Comparison of ENCODE assay signal across 9 mouse cellular contexts in genomic region chr8:88288622-88289242, GRCm38 (mm10). TPM values are rescaled to one million over a fixed set of nuclear protein-coding genes. Genes with fewer than 3 reads are reported as not detected.
DNase-seq lines count a peak whose midpoint lies in the region; ATAC-seq and TF ChIP-seq lines count a peak whose summit lies in the region.
"Had no signal": no experiment of that assay in that cellular context is flagged by ENCODE, and none has a peak within 500 bp of the region (broad histone marks: within the 10 kb centered on the region; RNA-seq: fewer than 3 reads in every experiment).

No protein-coding gene starts in this region.

- H3K79me2 ChIP-seq in heart, adult 2 months (replicated peaks; ENCODE audit: control insufficient read depth, insufficient read depth, low read length): no peaks in the 10 kb centered on the region

- 55% methylated on average over 12 of the region's 12 CpGs for WGBS in heart, adult 2 months
- 70% methylated on average over 12 of the region's 12 CpGs for WGBS in intestine, embryonic 16.5 days
- 79% methylated on average over 12 of the region's 12 CpGs for WGBS in forebrain, postnatal 0 days
- WGBS in hindbrain, embryonic 14.5 days: 62% methylated on average over 12 of the region's 12 CpGs

- DNase-seq in heart, adult 2 months: peak; percentile 61 to 71
- no peak for DNase-seq in heart, adult 8-10 months (ENCODE audit: low spot score)
- peak; percentile 59 for DNase-seq in skeletal muscle tissue, adult 2 months (ENCODE audit: low read depth, low spot score)
- DNase-seq in forebrain, postnatal 0 days: no peak
- no peak for DNase-seq in cerebellum, adult 9-10 months
- DNase-seq in hindbrain, embryonic 14.5 days (ENCODE audit: low spot score): no peak

- no peaks in the 10 kb centered on the region for H3K27me3 ChIP-seq in heart, adult 2 months (ENCODE audit: control insufficient read depth, insufficient read depth, low read length)
- H3K27me3 ChIP-seq in intestine, embryonic 16.5 days (replicated peaks; ENCODE audit: control insufficient read depth, insufficient read depth, low read length): no peaks in the 10 kb centered on the region
- no peaks in the 10 kb centered on the region for H3K27me3 ChIP-seq in forebrain, postnatal 0 days (ENCODE audit: insufficient read depth, low read length)
- H3K27me3 ChIP-seq in hindbrain, embryonic 14.5 days (ENCODE audit: control insufficient read depth, insufficient read depth, low read length): no peaks in the 10 kb centered on the region
- H3K27me3 ChIP-seq: neural tube, embryonic 12.5 days had no signal

- peak; percentile 63 for ATAC-seq in common myeloid progenitor, adult 5-6 weeks (replicated peaks; ENCODE audit: low read depth, poor library complexity, severe bottlenecking)
- ATAC-seq in intestine, embryonic 16.5 days: peak; percentile 36; the same call in 1 of the 2 replicates
- no peak for ATAC-seq in forebrain, postnatal 0 days
- no peak for ATAC-seq in hindbrain, embryonic 14.5 days (ENCODE audit: low FRiP score)

- intact Hi-C loops in heart, adult 2 months (cut with DNase I): no loop called here

- TF ChIP-seq EP300 in heart, adult 2 months (IDR thresholded peaks at IDR 0.05; ENCODE audit: insufficient read depth, low read depth, low read length): no peak

- H3K36me3 ChIP-seq in heart, adult 2 months (ENCODE audit: control insufficient read depth, insufficient read depth, low read length): no peaks in the 10 kb centered on the region
- no peaks in the 10 kb centered on the region for H3K36me3 ChIP-seq in intestine, embryonic 16.5 days (ENCODE audit: control insufficient read depth, insufficient read depth, low read length)
- no peaks in the 10 kb centered on the region for H3K36me3 ChIP-seq in forebrain, postnatal 0 days (ENCODE audit: insufficient read depth)
- H3K36me3 ChIP-seq in hindbrain, embryonic 14.5 days (replicated peaks; ENCODE audit: control insufficient read depth, insufficient read depth): no peaks in the 10 kb centered on the region
- H3K36me3 ChIP-seq: neural tube, embryonic 12.5 days had no signal

- H3K9me3 ChIP-seq in intestine, embryonic 16.5 days (ENCODE audit: control insufficient read depth, low read length): no peaks in the 10 kb centered on the region
- no peaks in the 10 kb centered on the region for H3K9me3 ChIP-seq in forebrain, postnatal 0 days (ENCODE audit: low read length)
- no peaks in the 10 kb centered on the region for H3K9me3 ChIP-seq in hindbrain, embryonic 14.5 days (ENCODE audit: control insufficient read depth, low read length)
- H3K9me3 ChIP-seq: neural tube, embryonic 12.5 days had no signal

- no peak for TF ChIP-seq POLR2A in heart, adult 2 months (IDR thresholded peaks at IDR 0.05; ENCODE audit: insufficient read depth, low read depth, low read length)

- H3K27ac ChIP-seq in heart, adult 2 months: peak overlapping the region; percentile 63
- H3K27ac ChIP-seq in intestine, embryonic 16.5 days (ENCODE audit: low read length): 0 out of 2 replicates have a peak overlapping the region, but pooled peaks have one; percentile 23
- no peak overlapping the region for H3K27ac ChIP-seq in forebrain, postnatal 0 days (ENCODE audit: low read depth, low read length)
- no peak overlapping the region for H3K27ac ChIP-seq in hindbrain, embryonic 14.5 days
- H3K27ac ChIP-seq: neural tube, embryonic 12.5 days had no signal

- no peak overlapping the region for H3K4me2 ChIP-seq in intestine, embryonic 16.5 days (ENCODE audit: low read depth, low read length)
- no peak overlapping the region for H3K4me2 ChIP-seq in forebrain, postnatal 0 days (ENCODE audit: low read depth)
- H3K4me2 ChIP-seq in hindbrain, embryonic 14.5 days (replicated peaks): no peak overlapping the region
- H3K4me2 ChIP-seq: neural tube, embryonic 12.5 days had no signal

- H3K4me3 ChIP-seq in heart, adult 2 months: no peak overlapping the region
- H3K4me3 ChIP-seq in intestine, embryonic 16.5 days (ENCODE audit: low read length): no peak overlapping the region
- H3K4me3 ChIP-seq in forebrain, postnatal 0 days (ENCODE audit: low read depth, low read length): no peak overlapping the region
- H3K4me3 ChIP-seq in hindbrain, embryonic 14.5 days (replicated peaks; ENCODE audit: low read length): no peak overlapping the region
- H3K4me3 ChIP-seq: neural tube, embryonic 12.5 days had no signal

- TF ChIP-seq CTCF in heart, adult 2 months (IDR thresholded peaks at IDR 0.05): no peak
- no peak for TF ChIP-seq CTCF in forebrain, postnatal 0 days (IDR thresholded peaks at IDR 0.05; ENCODE audit: low read depth)

- H3K4me1 ChIP-seq in heart, adult 2 months (ENCODE audit: control insufficient read depth, insufficient read depth, low read length): peaks cover 5% of the 10 kb centered on the region
- H3K4me1 ChIP-seq in intestine, embryonic 16.5 days (ENCODE audit: control insufficient read depth, insufficient read depth, low read length): peaks cover 3% of the 10 kb centered on the region; the same call in 1 of the 2 replicates
- H3K4me1 ChIP-seq in forebrain, postnatal 0 days (ENCODE audit: insufficient read depth): no peaks in the 10 kb centered on the region
- no peaks in the 10 kb centered on the region for H3K4me1 ChIP-seq in hindbrain, embryonic 14.5 days (replicated peaks; ENCODE audit: control insufficient read depth, insufficient read depth, low read length)
- H3K4me1 ChIP-seq: neural tube, embryonic 12.5 days had no signal

- H3K9ac ChIP-seq in heart, adult 2 months (ENCODE audit: low read depth, low read length): peak overlapping the region; percentile 30
- peak overlapping the region; percentile 31; the same call in 1 of the 2 replicates for H3K9ac ChIP-seq in intestine, embryonic 16.5 days (ENCODE audit: low read depth, low read length)
- no peak overlapping the region for H3K9ac ChIP-seq in forebrain, postnatal 0 days
- no peak overlapping the region for H3K9ac ChIP-seq in hindbrain, embryonic 14.5 days
- H3K9ac ChIP-seq: neural tube, embryonic 12.5 days had no signal

RNA-seq across cellular contexts. Expression of gene Adcy7, which starts 16.5 kb away (rescaled TPM):
- total RNA-seq in heart, adult 2 months (2021): 1 to 10 TPM; 5.9 to 7.6 TPM
- polyA plus RNA-seq in heart, adult 2 months (2012; rRNA removed): 10.5 and 11.8 TPM in 2 replicates
- total RNA-seq in heart, adult 8-10 months (2022): 1 to 10 TPM; 3.1 to 5.0 (median 4.2) TPM
- 41.1 and 46.5 TPM in 2 replicates for total RNA-seq in common myeloid progenitor, adult 5-6 weeks (2017)
- 2.7 and 2.9 TPM in 2 replicates for polyA plus RNA-seq in intestine, embryonic 16.5 days (2015; fragmentation: Nextera tagmentation; extraction: Ambion mirVana)
- 7.2 and 9.4 TPM in 2 replicates for total RNA-seq in forebrain, postnatal 0 days (2014; rRNA removed)
- polyA plus RNA-seq in forebrain, postnatal 0 days (2015; fragmentation: Nextera tagmentation; extraction: Ambion mirVana): 2.2 and 4.0 TPM in 2 replicates
- 4.9 and 6.3 TPM in 2 replicates for polyA plus RNA-seq in hindbrain, embryonic 14.5 days (2014; fragmentation: Nextera tagmentation; extraction: Ambion mirVana)

Comparison
In these comparisons a context has a peak if more than half of its experiments do, and no peak if none do; other contexts are left out.
1. DNase-seq: peak in heart, adult 2 months (2 of 2) and skeletal muscle tissue, adult 2 months (single experiment); none in heart, adult 8-10 months (single experiment), forebrain, postnatal 0 days (single experiment), cerebellum, adult 9-10 months (single experiment) and hindbrain, embryonic 14.5 days (single experiment).
2. H3K27ac ChIP-seq: peak in heart, adult 2 months (single experiment) and intestine, embryonic 16.5 days (single experiment); none in forebrain, postnatal 0 days (single experiment) and hindbrain, embryonic 14.5 days (single experiment).
3. H3K9ac ChIP-seq: peak in heart, adult 2 months (single experiment) and intestine, embryonic 16.5 days (single experiment); none in forebrain, postnatal 0 days (single experiment) and hindbrain, embryonic 14.5 days (single experiment).
4. ATAC-seq: peak in common myeloid progenitor, adult 5-6 weeks (single experiment) and intestine, embryonic 16.5 days (single experiment); none in forebrain, postnatal 0 days (single experiment) and hindbrain, embryonic 14.5 days (single experiment).